Mouse (Mus musculus): ENCODE data around the gene Ubxn2a. TPM values are rescaled to one million over a fixed set of nuclear protein-coding genes. Genes with fewer than 3 reads are reported as not detected.

Ubxn2a gene
- 43.1 and 47.5 TPM in 2 replicates for polyA plus RNA-seq (2015; fragmentation: Nextera tagmentation; extraction: Ambion mirVana)

GRCm38 (mm10) chr12:4906951-4907906 lies at the start of gene Ubxn2a:
TSS of gene Ubxn2a (minus strand) at chr12:4907705.
- Histone ChIP-seq H3K4me1 (ENCODE audit: control insufficient read depth, insufficient read depth, low read depth, low read length) (peaks cover 3% of the 10 kb centered on the region), H3K9ac (ENCODE audit: low read depth, low read length) (peak within 1 kb of the TSS; percentile 93), H3K9me3 (ENCODE audit: control insufficient read depth, low read length) (no peaks in the 10 kb centered on the region), H3K36me3 (ENCODE audit: control insufficient read depth, insufficient read depth, low read length) (no peaks in the 10 kb centered on the region), H3K4me3 (ENCODE audit: low read length) (peak within 1 kb of the TSS; percentile 87), H3K27me3 (replicated peaks; ENCODE audit: control insufficient read depth, insufficient read depth, low read length) (no peaks in the 10 kb centered on the region), H3K27ac (ENCODE audit: low read depth, low read length) (peak within 1 kb of the TSS; percentile 93), H3K4me2 (ENCODE audit: low read length) (peak within 1 kb of the TSS; percentile 76)
- peak; percentile 97 for ATAC-seq
- WGBS, result under 1% methylated on average over 91 of the region's 125 CpGs

- no peak overlapping the region for H3K9ac ChIP-seq (ENCODE audit: low read depth, low read length)
- H3K36me3 ChIP-seq (ENCODE audit: control insufficient read depth, insufficient read depth, low read length), result peaks cover 26% of the 10 kb centered on the region
- 79% methylated on average over 4 of the region's 4 CpGs for WGBS
- H3K27ac ChIP-seq (ENCODE audit: low read depth, low read length), result no peak overlapping the region
- H3K27me3 ChIP-seq (replicated peaks; ENCODE audit: control insufficient read depth, insufficient read depth, low read length), result no peaks in the 10 kb centered on the region
- ATAC-seq, result no peak
- H3K9me3 ChIP-seq (ENCODE audit: control insufficient read depth, low read length), result no peaks in the 10 kb centered on the region
- no peak overlapping the region for H3K4me3 ChIP-seq (ENCODE audit: low read length)
- H3K4me2 ChIP-seq (ENCODE audit: low read length), result no peak overlapping the region
- H3K4me1 ChIP-seq (ENCODE audit: control insufficient read depth, insufficient read depth, low read depth, low read length), result no peaks in the 10 kb centered on the region
These were observed 45.7 kb upstream of the Ubxn2a start for GRCm38 (mm10) chr12:4953156-4953555.

GRCm38 (mm10) chr12:4952272-4952671 lies 44.8 kb upstream of the Ubxn2a start:
- ATAC-seq, result no peak
- no peak overlapping the region for H3K9ac ChIP-seq (ENCODE audit: low read depth, low read length)
- no peaks in the 10 kb centered on the region for H3K9me3 ChIP-seq (ENCODE audit: control insufficient read depth, low read length)
- H3K4me1 ChIP-seq (ENCODE audit: control insufficient read depth, insufficient read depth, low read depth, low read length), result no peaks in the 10 kb centered on the region
- 88% methylated on average over 1 of the region's 1 CpGs for WGBS
- no peak overlapping the region for H3K4me3 ChIP-seq (ENCODE audit: low read length)
- peaks cover 26% of the 10 kb centered on the region for H3K36me3 ChIP-seq (ENCODE audit: control insufficient read depth, insufficient read depth, low read length)
- H3K27ac ChIP-seq (ENCODE audit: low read depth, low read length), result no peak overlapping the region
- no peaks in the 10 kb centered on the region for H3K27me3 ChIP-seq (replicated peaks; ENCODE audit: control insufficient read depth, insufficient read depth, low read length)
- H3K4me2 ChIP-seq (ENCODE audit: low read length), result no peak overlapping the region

GRCm38 (mm10) chr12:4930820-4931548 lies 23.5 kb upstream of the Ubxn2a start:
- H3K36me3 ChIP-seq (ENCODE audit: control insufficient read depth, insufficient read depth, low read length), result no peaks in the 10 kb centered on the region
- 94% methylated on average over 3 of the region's 3 CpGs for WGBS
- ATAC-seq, result no peak
- H3K27me3 ChIP-seq (replicated peaks; ENCODE audit: control insufficient read depth, insufficient read depth, low read length), result no peaks in the 10 kb centered on the region
- no peaks in the 10 kb centered on the region for H3K4me1 ChIP-seq (ENCODE audit: control insufficient read depth, insufficient read depth, low read depth, low read length)
- no peaks in the 10 kb centered on the region for H3K9me3 ChIP-seq (ENCODE audit: control insufficient read depth, low read length)
- H3K9ac ChIP-seq (ENCODE audit: low read depth, low read length), result no peak overlapping the region
- no peak overlapping the region for H3K27ac ChIP-seq (ENCODE audit: low read depth, low read length)
- no peak overlapping the region for H3K4me2 ChIP-seq (ENCODE audit: low read length)
- H3K4me3 ChIP-seq (ENCODE audit: low read length), result no peak overlapping the region

GRCm38 (mm10) chr12:4928197-4928596 lies 20.7 kb upstream of the Ubxn2a start:
- Histone ChIP-seq H3K4me3 (ENCODE audit: low read length) (no peak overlapping the region), H3K27ac (ENCODE audit: low read depth, low read length) (no peak overlapping the region), H3K4me1 (ENCODE audit: control insufficient read depth, insufficient read depth, low read depth, low read length) (no peaks in the 10 kb centered on the region), H3K27me3 (replicated peaks; ENCODE audit: control insufficient read depth, insufficient read depth, low read length) (no peaks in the 10 kb centered on the region), H3K9ac (ENCODE audit: low read depth, low read length) (no peak overlapping the region), H3K4me2 (ENCODE audit: low read length) (no peak overlapping the region), H3K36me3 (ENCODE audit: control insufficient read depth, insufficient read depth, low read length) (no peaks in the 10 kb centered on the region), H3K9me3 (ENCODE audit: control insufficient read depth, low read length) (no peaks in the 10 kb centered on the region)
- ATAC-seq, result no peak
- WGBS, result 82% methylated on average over 2 of the region's 2 CpGs

- H3K4me3 ChIP-seq (ENCODE audit: low read length), result peak overlapping the region; percentile 97
- peak overlapping the region; percentile 100 for H3K27ac ChIP-seq (ENCODE audit: low read depth, low read length)
- ATAC-seq, result peak; percentile 53
- peak overlapping the region; percentile 91 for H3K4me2 ChIP-seq (ENCODE audit: low read length)
- no peaks in the 10 kb centered on the region for H3K36me3 ChIP-seq (ENCODE audit: control insufficient read depth, insufficient read depth, low read length)
- peaks cover 12% of the 10 kb centered on the region for H3K4me1 ChIP-seq (ENCODE audit: control insufficient read depth, insufficient read depth, low read depth, low read length)
- H3K9me3 ChIP-seq (ENCODE audit: control insufficient read depth, low read length), result no peaks in the 10 kb centered on the region
- H3K9ac ChIP-seq (ENCODE audit: low read depth, low read length), result peak overlapping the region; percentile 100
- no peaks in the 10 kb centered on the region for H3K27me3 ChIP-seq (replicated peaks; ENCODE audit: control insufficient read depth, insufficient read depth, low read length)
- 0% methylated on average over 35 of the region's 48 CpGs for WGBS
These were observed 10.5 kb upstream of the Ubxn2a start for GRCm38 (mm10) chr12:4917805-4918591.

- peak; percentile 97 for ATAC-seq
- peak within 1 kb of the TSS; percentile 100 for H3K9ac ChIP-seq (ENCODE audit: low read depth, low read length)
- WGBS, result under 1% methylated on average over 64 of the region's 89 CpGs
- peak within 1 kb of the TSS; percentile 91 for H3K4me2 ChIP-seq (ENCODE audit: low read length)
- no peaks in the 10 kb centered on the region for H3K9me3 ChIP-seq (ENCODE audit: control insufficient read depth, low read length)
- peaks cover 12% of the 10 kb centered on the region for H3K4me1 ChIP-seq (ENCODE audit: control insufficient read depth, insufficient read depth, low read depth, low read length)
- H3K36me3 ChIP-seq (ENCODE audit: control insufficient read depth, insufficient read depth, low read length), result no peaks in the 10 kb centered on the region
- H3K4me3 ChIP-seq (ENCODE audit: low read length), result peak within 1 kb of the TSS; percentile 97
- no peaks in the 10 kb centered on the region for H3K27me3 ChIP-seq (replicated peaks; ENCODE audit: control insufficient read depth, insufficient read depth, low read length)
- H3K27ac ChIP-seq (ENCODE audit: low read depth, low read length), result peak within 1 kb of the TSS; percentile 100
These were observed 9.7 kb upstream of the Ubxn2a start, which contains the start of gene Atad2b for GRCm38 (mm10) chr12:4916994-4917804. TSS of gene Atad2b (plus strand) at chr12:4917353.

- no peaks in the 10 kb centered on the region for H3K36me3 ChIP-seq (ENCODE audit: control insufficient read depth, insufficient read depth, low read length)
- H3K4me1 ChIP-seq (ENCODE audit: control insufficient read depth, insufficient read depth, low read depth, low read length), result peaks cover 11% of the 10 kb centered on the region
- no peak overlapping the region for H3K4me3 ChIP-seq (ENCODE audit: low read length)
- 72% methylated on average over 3 of the region's 3 CpGs for WGBS
- no peak overlapping the region for H3K9ac ChIP-seq (ENCODE audit: low read depth, low read length)
- H3K4me2 ChIP-seq (ENCODE audit: low read length), result no peak overlapping the region
- no peaks in the 10 kb centered on the region for H3K27me3 ChIP-seq (replicated peaks; ENCODE audit: control insufficient read depth, insufficient read depth, low read length)
- H3K9me3 ChIP-seq (ENCODE audit: control insufficient read depth, low read length), result no peaks in the 10 kb centered on the region
- no peak overlapping the region for H3K27ac ChIP-seq (ENCODE audit: low read depth, low read length)
- ATAC-seq, result no peak
These were observed 7.4 kb upstream of the Ubxn2a start for GRCm38 (mm10) chr12:4914944-4915343.
